Mouse (Mus musculus): ENCODE measurements around the gene Gm42906. TPM values are rescaled to one million over a fixed set of nuclear protein-coding genes. Genes with fewer than 3 reads are reported as not detected.

Gene Gm42906
- polyA plus RNA-seq, 1 experiment, result not detected

DNA sequence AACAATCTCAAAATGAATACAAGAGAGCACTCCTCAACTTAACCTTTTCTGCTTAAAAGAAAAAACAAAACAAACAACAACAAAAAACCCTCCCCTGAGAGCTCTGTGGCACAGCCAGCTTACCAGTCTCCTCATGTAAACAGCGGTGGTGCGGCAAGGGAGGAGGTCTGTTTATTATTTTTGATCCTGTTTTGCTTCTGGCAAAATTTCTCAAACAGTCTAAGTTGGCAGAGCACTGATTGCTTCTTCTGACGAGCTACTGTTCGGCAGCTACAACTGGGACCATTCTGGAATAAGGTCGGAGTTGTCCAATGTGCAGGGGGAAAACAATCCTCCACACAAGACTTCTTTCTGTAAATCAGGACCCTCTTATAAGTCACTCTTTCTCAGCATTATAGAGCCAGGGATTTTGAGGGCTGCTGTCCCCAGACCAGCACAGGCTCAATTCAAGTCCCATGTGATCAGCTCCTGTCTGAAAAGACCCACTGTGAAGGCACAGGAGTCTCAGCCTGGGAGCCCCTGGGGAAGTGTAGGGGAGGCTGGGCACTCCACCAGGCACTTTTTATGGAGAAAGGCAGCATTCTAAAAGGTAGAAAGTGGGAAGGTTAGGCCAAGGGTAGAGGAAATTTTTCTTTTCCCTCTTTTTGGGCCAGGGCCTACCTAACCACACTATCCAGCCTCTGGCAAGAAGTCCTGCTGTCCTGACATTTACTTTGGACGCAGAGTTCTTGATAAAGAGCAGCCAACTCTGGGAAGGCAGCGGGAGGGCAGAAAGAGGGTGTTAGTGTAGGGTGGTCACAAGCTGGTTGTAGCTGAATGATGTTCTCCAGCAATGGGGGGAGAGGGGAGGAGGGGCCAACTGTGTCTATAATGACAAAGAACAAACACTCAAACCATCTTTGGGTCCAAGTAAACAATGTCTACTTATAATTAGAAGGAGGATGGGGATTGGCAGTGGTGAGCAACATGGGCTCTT, 253.2 kb downstream of the Gm42906 start:
- Histone ChIP-seq H3K27me3 (ENCODE audit: control insufficient read depth, insufficient read depth, low read length, poor library complexity, severe bottlenecking) (no peaks in the 10 kb centered on the region), H3K4me1 (ENCODE audit: control insufficient read depth, insufficient read depth, low read length) (no peaks in the 10 kb centered on the region), H3K9me3 (replicated peaks; ENCODE audit: control insufficient read depth, insufficient read depth, low read length, poor library complexity, severe bottlenecking) (no peaks in the 10 kb centered on the region), H3K36me3 (ENCODE audit: control insufficient read depth, insufficient read depth, low read length, poor library complexity, severe bottlenecking) (no peaks in the 10 kb centered on the region), H3K27ac (ENCODE audit: insufficient read depth, low read length) (no peak overlapping the region), H3K4me3 (ENCODE audit: low read depth, low read length) (no peak overlapping the region), H3K9ac (ENCODE audit: low read depth, poor library complexity, severe bottlenecking) (no peak overlapping the region)
- TF ChIP-seq EP300 (IDR thresholded peaks at IDR 0.05; ENCODE audit: insufficient read depth, low read depth, low read length) (no peak), POLR2A (IDR thresholded peaks at IDR 0.05; ENCODE audit: insufficient read depth, low read length) (no peak), CTCF (IDR thresholded peaks at IDR 0.05; ENCODE audit: low read depth, low read length) (no peak)

DNA sequence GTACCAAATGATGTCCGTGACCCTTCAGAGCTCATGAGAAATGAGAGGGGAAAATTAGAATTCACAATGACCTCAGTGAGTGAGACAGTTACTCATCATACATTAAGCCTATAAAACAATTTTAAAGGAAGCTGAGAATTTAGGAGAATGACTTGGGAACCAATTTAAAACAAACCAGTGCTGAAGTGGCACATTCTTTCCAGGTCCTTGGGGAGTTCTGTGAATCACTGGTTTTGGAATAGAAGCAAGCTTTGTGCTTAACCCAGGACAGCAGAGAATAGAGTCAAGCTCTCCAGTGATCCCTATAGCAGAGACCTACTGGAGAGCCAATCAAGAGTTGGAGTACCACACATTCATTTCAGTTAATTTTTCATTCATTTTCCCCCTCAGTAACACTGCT, 254.2 kb downstream of the Gm42906 start:
- no peaks in the 10 kb centered on the region for H3K9me3 ChIP-seq (replicated peaks; ENCODE audit: control insufficient read depth, insufficient read depth, low read length, poor library complexity, severe bottlenecking)
- no peak for TF ChIP-seq CTCF (IDR thresholded peaks at IDR 0.05; ENCODE audit: low read depth, low read length)
- TF ChIP-seq POLR2A (IDR thresholded peaks at IDR 0.05; ENCODE audit: insufficient read depth, low read length), result no peak
- no peak for TF ChIP-seq EP300 (IDR thresholded peaks at IDR 0.05; ENCODE audit: insufficient read depth, low read depth, low read length)
- no peaks in the 10 kb centered on the region for H3K4me1 ChIP-seq (ENCODE audit: control insufficient read depth, insufficient read depth, low read length)
- no peaks in the 10 kb centered on the region for H3K27me3 ChIP-seq (ENCODE audit: control insufficient read depth, insufficient read depth, low read length, poor library complexity, severe bottlenecking)
- no peak overlapping the region for H3K4me3 ChIP-seq (ENCODE audit: low read depth, low read length)
- no peak overlapping the region for H3K27ac ChIP-seq (ENCODE audit: insufficient read depth, low read length)
- no peaks in the 10 kb centered on the region for H3K36me3 ChIP-seq (ENCODE audit: control insufficient read depth, insufficient read depth, low read length, poor library complexity, severe bottlenecking)
- no peak overlapping the region for H3K9ac ChIP-seq (ENCODE audit: low read depth, poor library complexity, severe bottlenecking)

DNA sequence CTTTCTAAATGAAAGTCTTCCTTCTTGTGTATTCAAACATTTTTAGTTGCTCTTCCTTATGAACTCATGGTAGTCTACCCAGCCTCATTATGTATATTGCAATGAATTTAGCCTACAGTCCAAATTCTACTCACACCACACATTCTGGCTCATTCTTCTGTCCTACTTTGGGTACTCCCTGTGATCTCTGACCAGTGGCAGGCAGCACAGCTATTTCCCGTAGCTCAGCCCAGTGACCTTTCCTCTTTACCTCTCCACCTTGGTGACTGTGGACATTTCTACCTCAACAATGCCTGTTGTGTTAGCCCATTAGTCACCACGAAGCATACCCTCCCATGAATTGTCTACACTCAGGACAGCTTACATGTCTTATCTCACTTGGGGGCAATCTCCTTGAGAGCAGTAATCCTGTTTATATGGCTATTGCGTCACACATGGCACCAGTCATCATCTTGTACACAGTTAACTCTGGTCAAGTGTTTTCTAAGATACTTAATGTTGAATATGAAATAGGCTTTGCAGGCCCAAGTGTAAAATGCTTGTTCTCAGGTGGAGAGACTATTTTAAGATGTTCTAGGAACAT, 257.7 kb downstream of the Gm42906 start:
- no peak overlapping the region for H3K9ac ChIP-seq (ENCODE audit: low read depth, poor library complexity, severe bottlenecking)

DNA sequence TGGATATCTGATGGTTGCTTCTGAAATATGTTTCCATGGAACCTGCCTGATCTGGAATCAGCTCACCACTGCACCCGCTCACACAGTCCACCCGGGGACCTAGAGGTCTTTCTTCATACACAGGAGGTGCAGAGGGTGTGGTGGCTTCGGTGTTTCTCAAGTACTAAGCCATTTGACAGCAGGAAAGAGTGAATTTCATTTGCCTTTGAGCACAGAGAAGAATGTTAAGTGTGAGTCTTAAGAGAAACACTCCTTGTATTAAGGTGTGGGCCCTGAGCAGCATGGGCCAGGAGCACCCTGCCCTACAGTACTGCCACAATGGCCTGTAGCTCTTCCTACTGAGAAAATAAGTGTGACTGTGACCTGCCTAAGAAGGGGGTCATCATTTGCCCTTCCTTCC, 259.8 kb downstream of the Gm42906 start:
- H3K4me3 ChIP-seq (ENCODE audit: low read depth, low read length), result no peak overlapping the region
- no peak overlapping the region for H3K27ac ChIP-seq (ENCODE audit: insufficient read depth, low read length)

More for the DNA sequence above, 257.7 kb downstream of the Gm42906 start:
- no peak for TF ChIP-seq POLR2A (IDR thresholded peaks at IDR 0.05; ENCODE audit: insufficient read depth, low read length)
- TF ChIP-seq EP300 (IDR thresholded peaks at IDR 0.05; ENCODE audit: insufficient read depth, low read depth, low read length), result no peak
- no peak for TF ChIP-seq CTCF (IDR thresholded peaks at IDR 0.05; ENCODE audit: low read depth, low read length)
- H3K36me3 ChIP-seq (ENCODE audit: control insufficient read depth, insufficient read depth, low read length, poor library complexity, severe bottlenecking), result no peaks in the 10 kb centered on the region
- no peaks in the 10 kb centered on the region for H3K9me3 ChIP-seq (replicated peaks; ENCODE audit: control insufficient read depth, insufficient read depth, low read length, poor library complexity, severe bottlenecking)
- no peak overlapping the region for H3K27ac ChIP-seq (ENCODE audit: insufficient read depth, low read length)
- no peak overlapping the region for H3K4me3 ChIP-seq (ENCODE audit: low read depth, low read length)
- H3K27me3 ChIP-seq (ENCODE audit: control insufficient read depth, insufficient read depth, low read length, poor library complexity, severe bottlenecking), result no peaks in the 10 kb centered on the region
- H3K4me1 ChIP-seq (ENCODE audit: control insufficient read depth, insufficient read depth, low read length), result no peaks in the 10 kb centered on the region

DNA sequence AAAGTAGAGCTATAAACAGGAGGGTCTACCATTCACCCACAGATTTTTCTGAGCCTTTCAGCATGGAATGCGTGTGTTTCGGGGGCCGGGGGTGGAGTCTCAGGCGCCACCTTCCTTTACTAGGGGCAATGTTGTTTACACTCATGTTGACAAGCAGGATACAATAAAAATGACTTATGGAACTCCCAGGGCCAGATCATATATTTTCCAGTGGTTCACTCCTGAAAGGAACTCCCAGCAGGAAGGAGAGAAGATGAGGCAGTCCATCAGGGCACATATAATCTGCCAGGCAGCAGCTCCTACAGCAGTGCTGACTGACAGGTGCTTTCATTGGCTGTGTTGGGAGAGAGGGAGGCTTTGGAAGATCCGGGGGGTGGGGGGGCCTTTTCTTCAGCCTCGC, 260.3 kb downstream of the Gm42906 start:
- Histone ChIP-seq H3K27me3 (ENCODE audit: control insufficient read depth, insufficient read depth, low read length, poor library complexity, severe bottlenecking) (no peaks in the 10 kb centered on the region), H3K27ac (ENCODE audit: insufficient read depth, low read length) (no peak overlapping the region), H3K9ac (ENCODE audit: low read depth, poor library complexity, severe bottlenecking) (no peak overlapping the region), H3K4me3 (ENCODE audit: low read depth, low read length) (no peak overlapping the region), H3K9me3 (replicated peaks; ENCODE audit: control insufficient read depth, insufficient read depth, low read length, poor library complexity, severe bottlenecking) (no peaks in the 10 kb centered on the region), H3K4me1 (ENCODE audit: control insufficient read depth, insufficient read depth, low read length) (no peaks in the 10 kb centered on the region), H3K36me3 (ENCODE audit: control insufficient read depth, insufficient read depth, low read length, poor library complexity, severe bottlenecking) (no peaks in the 10 kb centered on the region)
- no peak for TF ChIP-seq POLR2A (IDR thresholded peaks at IDR 0.05; ENCODE audit: insufficient read depth, low read length)

More for the DNA sequence above, 259.8 kb downstream of the Gm42906 start:
- TF ChIP-seq CTCF (IDR thresholded peaks at IDR 0.05; ENCODE audit: low read depth, low read length) (no peak), EP300 (IDR thresholded peaks at IDR 0.05; ENCODE audit: insufficient read depth, low read depth, low read length) (no peak), POLR2A (IDR thresholded peaks at IDR 0.05; ENCODE audit: insufficient read depth, low read length) (no peak)
- Histone ChIP-seq H3K9ac (ENCODE audit: low read depth, poor library complexity, severe bottlenecking) (no peak overlapping the region), H3K9me3 (replicated peaks; ENCODE audit: control insufficient read depth, insufficient read depth, low read length, poor library complexity, severe bottlenecking) (no peaks in the 10 kb centered on the region), H3K27me3 (ENCODE audit: control insufficient read depth, insufficient read depth, low read length, poor library complexity, severe bottlenecking) (no peaks in the 10 kb centered on the region), H3K4me1 (ENCODE audit: control insufficient read depth, insufficient read depth, low read length) (no peaks in the 10 kb centered on the region), H3K36me3 (ENCODE audit: control insufficient read depth, insufficient read depth, low read length, poor library complexity, severe bottlenecking) (no peaks in the 10 kb centered on the region)

DNA sequence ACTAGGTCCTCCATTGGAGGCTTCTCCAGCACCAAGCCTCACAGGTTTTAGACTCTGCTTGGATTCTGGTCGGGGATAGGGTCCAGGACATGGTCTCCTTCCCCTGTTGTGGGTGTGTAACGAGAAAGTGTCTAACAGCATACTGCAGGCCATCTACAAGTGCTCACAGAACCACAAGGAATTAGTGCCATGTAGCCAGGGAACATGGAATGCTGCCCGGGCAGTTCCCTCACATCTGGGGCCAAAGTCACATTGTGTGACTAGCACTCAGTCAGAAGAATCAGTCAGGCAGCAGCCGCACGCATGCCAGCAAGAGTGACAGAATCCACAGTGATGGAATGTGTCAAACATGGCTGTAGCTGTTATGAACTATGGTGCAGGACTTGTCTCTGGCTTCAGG, 261.7 kb downstream of the Gm42906 start:
- Histone ChIP-seq H3K9me3 (replicated peaks; ENCODE audit: control insufficient read depth, insufficient read depth, low read length, poor library complexity, severe bottlenecking) (no peaks in the 10 kb centered on the region), H3K36me3 (ENCODE audit: control insufficient read depth, insufficient read depth, low read length, poor library complexity, severe bottlenecking) (no peaks in the 10 kb centered on the region), H3K27me3 (ENCODE audit: control insufficient read depth, insufficient read depth, low read length, poor library complexity, severe bottlenecking) (no peaks in the 10 kb centered on the region)

More for the DNA sequence above, 261.7 kb downstream of the Gm42906 start:
- H3K4me1 ChIP-seq (ENCODE audit: control insufficient read depth, insufficient read depth, low read length), result no peaks in the 10 kb centered on the region
- TF ChIP-seq POLR2A (IDR thresholded peaks at IDR 0.05; ENCODE audit: insufficient read depth, low read length) (no peak), EP300 (IDR thresholded peaks at IDR 0.05; ENCODE audit: insufficient read depth, low read depth, low read length) (no peak), CTCF (IDR thresholded peaks at IDR 0.05; ENCODE audit: low read depth, low read length) (no peak)
- H3K9ac ChIP-seq (ENCODE audit: low read depth, poor library complexity, severe bottlenecking), result no peak overlapping the region
- H3K27ac ChIP-seq (ENCODE audit: insufficient read depth, low read length), result no peak overlapping the region
- no peak overlapping the region for H3K4me3 ChIP-seq (ENCODE audit: low read depth, low read length)
